Mouse (Mus musculus) hindbrain, embryonic 14.5 days (tissue): Measurements from ENCODE around the gene Mlh1. TPM values are rescaled to one million over a fixed set of nuclear protein-coding genes. Genes with fewer than 3 reads are reported as not detected.

ENCODE experiments used
- ATAC-seq: fragments of 200-750 bp; cut with Nextera tagmentation; 2 replicates; pipeline ENCODE4 v1.8.0; 2017; ENCODE audit warnings: moderate number of reproducible peaks, mild to moderate bottlenecking, moderate TSS enrichment, moderate library complexity; ENCODE audit not compliant: low FRiP score
- DNase-seq: peaks from one replicate; pipeline ENCODE4 v3.0.0-alpha.2; 2015; ENCODE audit warnings: low spot score
- H3K27ac ChIP-seq: fragments of 300-500 bp; sonication (generic); 2 replicates; pipeline ENCODE4 v1.5.1; 2014; ENCODE audit warnings: mild to moderate bottlenecking, moderate library complexity
- H3K27me3 ChIP-seq: fragments of 300-500 bp; sonication (generic); 2 replicates; pipeline ENCODE4 v1.6.1; 2014; ENCODE audit warnings: mild to moderate bottlenecking, low read length, mixed read lengths; ENCODE audit not compliant: control insufficient read depth, insufficient read depth
- H3K36me3 ChIP-seq: fragments of 300-500 bp; sonication (generic); replicated peaks from 2 replicates; pipeline ENCODE4 v1.6.1; 2014; ENCODE audit not compliant: control insufficient read depth, insufficient read depth
- H3K4me1 ChIP-seq: fragments of 300-500 bp; sonication (generic); replicated peaks from 2 replicates; pipeline ENCODE4 v1.6.1; 2014; ENCODE audit warnings: antibody characterized with exemption, low read length, mixed read lengths; ENCODE audit not compliant: control insufficient read depth, insufficient read depth
- H3K4me2 ChIP-seq: fragments of 300-500 bp; sonication (generic); replicated peaks from 2 replicates; pipeline ENCODE4 v1.6.1; 2014; ENCODE audit warnings: mild to moderate bottlenecking, moderate library complexity
- H3K4me3 ChIP-seq: fragments of 300-500 bp; sonication (generic); replicated peaks from 2 replicates; pipeline ENCODE4 v1.5.1; 2014; ENCODE audit warnings: mild to moderate bottlenecking, low read length
- H3K9ac ChIP-seq: fragments of 300-500 bp; sonication (generic); 2 replicates; pipeline ENCODE4 v1.6.1; 2014
- H3K9me3 ChIP-seq: fragments of 300-500 bp; sonication (generic); 2 replicates; pipeline ENCODE4 v1.6.1; 2016; ENCODE audit warnings: low read length; ENCODE audit not compliant: control insufficient read depth
- WGBS: fragments of 180-500 bp; shearing (Covaris S2); extraction: QIAGEN DNeasy Blood & Tissue Kit; methylation state at CpG from one replicate; pipeline ENCODE4 v1.1.7; 2014; 5-methylcytosine and 5-hydroxymethylcytosine counted together
- polyA plus RNA-seq: library from polyadenylated mRNA; unstranded; fragments of >200 nt; fragmentation: Nextera tagmentation; extraction: Ambion mirVana; gene quantifications from 2 replicates; pipeline ENCODE4 v1.2.1, GENCODE M21; 2014

The Mlh1 gene
- polyA plus RNA-seq, 1 experiment from 2014 or later: 27.0 TPM

DNA sequence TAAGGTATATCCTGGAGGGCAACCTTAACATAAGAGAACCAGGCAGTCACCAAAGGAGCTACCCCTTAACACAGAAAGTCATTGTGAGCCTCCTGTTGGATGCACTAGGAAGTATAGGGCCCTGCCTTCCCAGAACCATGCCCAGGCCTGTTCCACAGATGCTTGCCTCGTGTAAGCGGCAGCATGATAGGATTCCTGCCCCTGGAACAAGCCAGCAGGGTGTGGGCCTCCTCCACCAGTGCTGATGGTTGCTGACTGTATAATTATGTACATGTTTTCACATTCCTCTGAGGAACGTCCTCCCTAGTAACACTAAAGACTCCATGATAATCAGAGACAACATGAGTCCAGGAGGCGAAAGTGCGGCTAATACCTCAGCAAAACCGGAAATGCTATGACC lies 28.2 kb downstream of the Mlh1 start:
- Histone ChIP-seq H3K4me2 (no peak overlapping the region), H3K4me1 (no peaks in the 10 kb centered on the region), H3K27ac (no peak overlapping the region), H3K36me3 (peaks cover 58% of the 10 kb centered on the region), H3K9me3 (no peaks in the 10 kb centered on the region), H3K4me3 (no peak overlapping the region), H3K27me3 (no peaks in the 10 kb centered on the region), H3K9ac (no peak overlapping the region)
- 86% methylated on average over 6 of the region's 6 CpGs for WGBS
- DNase-seq (no peak), ATAC-seq (no peak)

DNA sequence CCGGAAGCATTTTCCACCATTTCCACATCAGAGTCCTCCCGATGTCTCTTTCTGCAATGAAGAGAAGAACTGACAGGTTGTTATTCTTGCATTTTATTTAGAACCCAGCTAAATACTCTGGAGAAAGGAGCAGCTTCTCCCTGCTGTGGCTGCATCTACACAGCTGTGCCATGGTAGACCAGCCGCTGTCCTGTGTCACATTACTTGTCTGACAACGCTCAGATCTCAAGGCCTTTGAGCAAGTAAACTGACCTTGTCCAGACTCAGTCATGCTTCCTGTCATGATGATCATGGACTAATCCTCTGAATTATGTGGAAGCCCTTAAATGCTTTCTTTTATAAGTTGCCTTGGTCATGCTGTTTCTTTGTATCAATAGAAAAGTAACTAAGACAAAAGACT lies 31.8 kb downstream of the Mlh1 start:
- no peak for DNase-seq
- Histone ChIP-seq H3K9me3 (no peaks in the 10 kb centered on the region), H3K4me3 (no peak overlapping the region), H3K27me3 (no peaks in the 10 kb centered on the region), H3K4me1 (no peaks in the 10 kb centered on the region), H3K36me3 (peaks cover 70% of the 10 kb centered on the region), H3K27ac (no peak overlapping the region), H3K9ac (no peak overlapping the region), H3K4me2 (no peak overlapping the region)
- ATAC-seq: no peak
- 84% methylated on average over 4 of the region's 4 CpGs for WGBS

DNA sequence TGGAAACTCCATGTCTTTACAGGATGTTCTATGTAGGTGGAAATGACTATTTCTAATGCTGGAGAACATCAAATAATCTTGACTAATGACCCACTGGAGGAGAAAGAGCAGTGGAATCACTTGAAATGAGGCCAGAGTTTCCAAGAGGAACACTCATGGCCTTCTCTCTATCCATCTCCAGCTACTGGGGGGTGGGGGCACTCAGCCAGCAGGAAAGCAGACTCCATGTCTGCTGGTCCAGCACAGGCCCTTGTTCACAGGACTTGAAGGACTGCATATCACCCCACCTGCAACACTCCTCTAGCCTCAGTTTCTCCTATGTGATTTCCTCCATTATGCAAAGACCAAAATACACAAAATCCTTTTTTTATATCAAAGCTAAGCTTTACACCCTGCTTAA lies 33.9 kb downstream of the Mlh1 start:
- H3K9ac ChIP-seq: no peak overlapping the region
- H3K4me1 ChIP-seq: no peaks in the 10 kb centered on the region
- no peaks in the 10 kb centered on the region for H3K27me3 ChIP-seq
- no peak overlapping the region for H3K27ac ChIP-seq
- DNase-seq (no peak), ATAC-seq (no peak)
- H3K36me3 ChIP-seq: peaks cover 85% of the 10 kb centered on the region
- no peak overlapping the region for H3K4me3 ChIP-seq
- no peak overlapping the region for H3K4me2 ChIP-seq
- no peaks in the 10 kb centered on the region for H3K9me3 ChIP-seq

DNA sequence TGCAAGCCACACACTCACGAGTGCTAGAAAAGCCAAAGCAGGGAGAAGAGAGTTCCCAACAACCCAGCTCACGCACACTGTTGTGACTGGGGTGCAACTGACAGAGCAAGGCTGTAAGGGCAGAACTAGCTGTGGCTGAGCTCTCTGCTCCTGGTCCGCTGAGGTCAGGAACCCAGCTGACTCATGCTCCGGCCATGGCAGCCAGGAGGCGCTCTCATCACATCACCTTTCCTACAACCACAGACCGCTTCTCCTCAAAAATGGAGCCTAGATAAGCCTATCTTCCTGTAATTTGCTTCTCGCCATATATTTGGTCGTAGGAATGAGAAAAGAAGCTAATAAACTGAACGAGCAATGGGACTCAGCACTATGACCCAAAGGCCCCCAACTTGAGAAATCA lies 36.9 kb downstream of the Mlh1 start:
- Histone ChIP-seq H3K4me3 (no peak overlapping the region), H3K4me1 (no peaks in the 10 kb centered on the region), H3K27me3 (no peaks in the 10 kb centered on the region), H3K36me3 (peaks cover 92% of the 10 kb centered on the region), H3K9me3 (no peaks in the 10 kb centered on the region), H3K9ac (no peak overlapping the region), H3K4me2 (no peak overlapping the region), H3K27ac (no peak overlapping the region)
- no peak for ATAC-seq
- DNase-seq: no peak
- 92% methylated on average over 9 of the region's 9 CpGs for WGBS

DNA sequence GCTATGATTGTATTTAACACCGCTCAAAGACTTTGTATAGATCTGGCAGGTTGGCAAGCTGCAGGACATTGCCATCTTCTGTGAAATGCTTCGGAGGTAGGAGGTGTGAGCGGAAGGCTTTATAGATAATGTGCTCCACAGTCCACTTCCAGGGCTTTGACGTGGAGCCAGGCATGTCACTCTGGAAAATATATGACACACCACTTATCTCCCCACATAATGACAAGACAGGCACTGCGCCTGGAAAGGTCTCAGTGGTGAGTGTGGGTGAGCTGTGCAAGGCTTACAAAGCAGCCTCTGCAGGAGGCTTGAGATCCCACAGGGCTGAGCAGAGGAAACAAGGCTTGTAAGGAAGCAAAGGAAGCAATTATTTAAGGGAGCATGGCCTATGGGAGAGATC lies 43.1 kb downstream of the Mlh1 start:
- Histone ChIP-seq H3K27ac (no peak overlapping the region), H3K36me3 (peaks cover 97% of the 10 kb centered on the region), H3K4me3 (no peak overlapping the region), H3K9ac (no peak overlapping the region), H3K4me1 (no peaks in the 10 kb centered on the region), H3K4me2 (no peak overlapping the region), H3K27me3 (no peaks in the 10 kb centered on the region), H3K9me3 (no peaks in the 10 kb centered on the region)
- ATAC-seq (no peak), DNase-seq (no peak)
- 86% methylated on average over 5 of the region's 5 CpGs for WGBS

GRCm38 (mm10) chr9:111223406-111223805 lies 48.2 kb downstream of the Mlh1 start:
- no peak overlapping the region for H3K27ac ChIP-seq
- H3K36me3 ChIP-seq: peaks cover 90% of the 10 kb centered on the region
- H3K27me3 ChIP-seq: no peaks in the 10 kb centered on the region
- DNase-seq (no peak), ATAC-seq (no peak)
- H3K9me3 ChIP-seq: no peaks in the 10 kb centered on the region
- 96% methylated on average over 5 of the region's 5 CpGs for WGBS
- no peak overlapping the region for H3K9ac ChIP-seq
- H3K4me1 ChIP-seq: no peaks in the 10 kb centered on the region
- no peak overlapping the region for H3K4me2 ChIP-seq
- no peak overlapping the region for H3K4me3 ChIP-seq

GRCm38 (mm10) chr9:111221580-111221979 lies 50.0 kb downstream of the Mlh1 start:
- no peaks in the 10 kb centered on the region for H3K9me3 ChIP-seq
- H3K27ac ChIP-seq: no peak overlapping the region
- H3K27me3 ChIP-seq: no peaks in the 10 kb centered on the region
- H3K4me3 ChIP-seq: no peak overlapping the region
- 90% methylated on average over 1 of the region's 1 CpGs for WGBS
- H3K9ac ChIP-seq: no peak overlapping the region
- H3K36me3 ChIP-seq: peaks cover 90% of the 10 kb centered on the region
- H3K4me1 ChIP-seq: no peaks in the 10 kb centered on the region
- no peak for DNase-seq
- H3K4me2 ChIP-seq: no peak overlapping the region
- ATAC-seq: no peak

DNA sequence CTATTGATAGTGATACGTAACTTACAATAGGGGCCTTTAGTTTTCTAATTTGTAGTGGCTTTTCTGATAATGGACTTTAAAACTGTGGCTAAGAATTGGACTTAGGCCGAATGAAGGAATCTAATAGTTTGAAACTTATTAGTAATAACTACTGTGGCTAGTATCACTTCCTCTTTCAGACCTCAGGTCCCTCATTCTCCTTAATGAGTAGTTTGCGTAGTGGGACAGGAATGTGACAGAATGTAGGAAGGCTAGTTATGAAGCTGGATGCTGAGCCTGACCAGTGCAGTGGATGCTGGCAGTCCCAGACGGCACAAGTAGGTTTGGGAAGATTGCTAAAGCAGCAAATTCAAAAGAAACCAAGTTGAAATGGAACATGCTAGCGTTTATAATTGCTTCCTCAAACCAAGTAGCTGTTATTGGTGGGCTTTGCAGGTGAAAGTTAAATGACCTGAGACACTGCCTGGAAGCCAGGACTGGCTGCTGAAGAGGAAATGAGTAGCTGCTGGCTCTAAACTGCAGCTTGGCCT lies 51.0 kb downstream of the Mlh1 start:
- Histone ChIP-seq H3K27ac (no peak overlapping the region), H3K4me3 (no peak overlapping the region), H3K4me2 (no peak overlapping the region), H3K27me3 (no peaks in the 10 kb centered on the region), H3K9ac (no peak overlapping the region), H3K4me1 (no peaks in the 10 kb centered on the region), H3K36me3 (peaks cover 91% of the 10 kb centered on the region), H3K9me3 (no peaks in the 10 kb centered on the region)
- no peak for ATAC-seq
- 97% methylated on average over 5 of the region's 5 CpGs for WGBS
- DNase-seq: no peak

DNA sequence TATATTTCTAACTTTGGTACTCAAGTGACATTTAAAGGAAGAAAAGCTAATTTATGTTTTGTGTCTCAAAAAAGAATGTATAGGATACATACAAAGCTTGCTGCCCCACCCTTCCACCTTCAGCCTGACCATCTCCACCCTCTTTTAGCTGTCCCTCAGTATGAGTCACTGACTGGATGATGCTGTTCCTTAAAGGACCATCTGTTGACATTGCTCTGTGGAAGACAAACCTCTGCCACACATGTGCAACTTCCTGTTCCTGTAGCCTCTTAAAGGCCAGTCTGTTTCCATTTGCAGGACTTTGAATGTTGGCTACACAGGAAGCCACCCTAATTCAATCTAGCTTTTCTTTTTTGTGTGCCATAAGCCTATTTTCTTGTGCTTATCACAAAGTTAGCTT lies 55.2 kb downstream of the Mlh1 start:
- no peaks in the 10 kb centered on the region for H3K4me1 ChIP-seq
- DNase-seq (no peak), ATAC-seq (no peak)
- no peak overlapping the region for H3K4me3 ChIP-seq
- H3K9ac ChIP-seq: no peak overlapping the region
- H3K9me3 ChIP-seq: no peaks in the 10 kb centered on the region
- no peak overlapping the region for H3K4me2 ChIP-seq
- H3K27ac ChIP-seq: no peak overlapping the region
- H3K36me3 ChIP-seq: peaks cover 85% of the 10 kb centered on the region
- no peaks in the 10 kb centered on the region for H3K27me3 ChIP-seq

DNA sequence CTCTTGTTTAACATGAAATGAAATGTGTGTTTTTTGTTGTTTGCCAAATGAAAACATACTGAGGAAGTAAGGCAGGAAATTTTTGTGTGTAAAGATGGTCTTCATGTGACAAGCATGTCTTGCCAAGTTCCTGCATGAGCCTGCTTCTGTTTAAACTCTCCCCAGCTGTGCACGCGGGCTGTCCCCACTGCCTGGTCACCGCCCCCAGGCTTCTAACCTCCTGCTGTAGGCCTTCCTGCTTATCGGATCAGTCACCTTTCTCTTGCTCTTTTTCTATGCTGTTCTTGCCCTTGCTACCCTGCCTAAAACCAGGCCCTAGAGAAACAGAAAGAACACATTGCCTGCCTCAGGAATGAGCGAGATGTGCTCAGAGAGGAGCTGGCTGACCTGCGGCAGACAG lies 58.1 kb downstream of the Mlh1 start:
- H3K4me1 ChIP-seq: no peaks in the 10 kb centered on the region

More for the DNA sequence above, 58.1 kb downstream of the Mlh1 start:
- no peak overlapping the region for H3K4me3 ChIP-seq
- H3K4me2 ChIP-seq: no peak overlapping the region
- ATAC-seq (no peak), DNase-seq (no peak)
- 80% methylated on average over 6 of the region's 6 CpGs for WGBS
- H3K9me3 ChIP-seq: no peaks in the 10 kb centered on the region
- no peaks in the 10 kb centered on the region for H3K27me3 ChIP-seq
- no peak overlapping the region for H3K27ac ChIP-seq
- H3K9ac ChIP-seq: no peak overlapping the region
- H3K36me3 ChIP-seq: peaks cover 61% of the 10 kb centered on the region
